In the genomic region with DNA sequence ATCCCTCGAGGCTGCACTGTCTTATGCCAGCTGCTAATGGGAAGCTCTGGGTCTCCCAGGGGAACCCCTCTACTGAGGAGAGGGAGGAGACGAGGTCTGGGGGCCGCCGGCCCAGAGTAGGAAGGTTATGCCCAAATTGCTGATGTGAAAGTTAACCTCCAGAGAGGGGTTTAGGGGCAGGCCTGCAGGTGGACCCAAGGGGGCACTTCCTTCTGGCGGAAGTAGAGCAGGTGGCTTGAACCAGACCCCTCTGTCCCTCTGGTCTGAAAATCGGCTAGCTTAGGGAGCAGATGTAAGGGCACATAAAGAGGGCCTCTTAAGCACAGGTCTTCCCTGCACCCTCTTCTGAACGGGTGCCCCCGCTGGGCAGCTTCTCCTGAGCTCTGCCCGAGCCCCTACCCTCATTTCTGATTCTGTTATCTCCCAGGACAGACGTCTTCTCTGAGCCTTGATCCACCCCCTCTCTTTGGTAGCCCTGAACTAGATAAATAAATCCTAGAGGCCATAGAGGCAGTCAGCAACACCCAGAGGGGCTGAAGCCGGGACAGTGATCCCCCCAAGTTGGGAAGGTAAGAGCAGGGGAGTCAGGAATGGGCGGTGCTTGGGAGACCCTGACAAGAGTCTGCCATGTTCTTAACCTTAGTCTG, we compare ENCODE assay signal across 7 mouse cellular contexts. TPM values are rescaled to one million over a fixed set of nuclear protein-coding genes. Genes with fewer than 3 reads are reported as not detected.
A peak's percentile ranks its signal among the peaks of the same experiment; 100 is the strongest.
DNase-seq lines count a peak whose midpoint lies in the region; ATAC-seq and TF ChIP-seq lines count a peak whose summit lies in the region.

No protein-coding gene starts in this region.

- no peak for TF ChIP-seq POLR2A in liver, adult 2 months (IDR thresholded peaks at IDR 0.05; ENCODE audit: extremely low read depth, insufficient read depth, low read length)

- H3K4me1 ChIP-seq in liver, adult 2 months (ENCODE audit: control insufficient read depth, insufficient read depth, low read length): peaks cover 16% of the 10 kb centered on the region
- peaks cover 95% of the 10 kb centered on the region for H3K4me1 ChIP-seq in embryonic facial prominence, embryonic 13.5 days
- H3K4me1 ChIP-seq in limb, embryonic 10.5 days: peaks cover 95% of the 10 kb centered on the region
- peaks cover 77% of the 10 kb centered on the region for H3K4me1 ChIP-seq in neural tube, embryonic 14.5 days (ENCODE audit: control insufficient read depth, insufficient read depth, low read length)

- no peaks in the 10 kb centered on the region for H3K36me3 ChIP-seq in liver, adult 2 months (ENCODE audit: control insufficient read depth, insufficient read depth, low read length)
- H3K36me3 ChIP-seq in embryonic facial prominence, embryonic 13.5 days: 0 out of 2 replicates have a peak, but pooled peaks cover 9% of the 10 kb centered on the region
- H3K36me3 ChIP-seq in limb, embryonic 10.5 days: peaks cover 18% of the 10 kb centered on the region
- H3K36me3 ChIP-seq in neural tube, embryonic 14.5 days (ENCODE audit: control insufficient read depth, insufficient read depth, low read length): no peaks in the 10 kb centered on the region

- no peak for TF ChIP-seq CTCF in liver, adult 2 months (IDR thresholded peaks at IDR 0.05; ENCODE audit: low read depth, low read length)

- no peak for ATAC-seq in embryonic facial prominence, embryonic 13.5 days (ENCODE audit: insufficient number of reproducible peaks, insufficient read depth, low FRiP score, low TSS enrichment, low read depth)
- ATAC-seq in neural tube, embryonic 14.5 days (ENCODE audit: low read depth): no peak
- no peak for ATAC-seq in activated CD4-positive, CD25-positive, alpha-beta regulatory T cell, adult 4 months

- H3K9ac ChIP-seq in liver, adult 2 months (ENCODE audit: low read depth, low read length): peak overlapping the region; percentile 27; the same call in 1 of the 2 replicates
- peak overlapping the region; percentile 64 for H3K9ac ChIP-seq in embryonic facial prominence, embryonic 13.5 days
- 0 out of 2 replicates have a peak overlapping the region, but pooled peaks have one; percentile 12 for H3K9ac ChIP-seq in neural tube, embryonic 14.5 days (replicated peaks; ENCODE audit: low read depth, low read length)

- DNase-seq in liver, adult 2 months (ENCODE audit: extremely low read depth, low read depth, low spot score): no peak
- no peak for DNase-seq in liver
- no peak for DNase-seq in limb, embryonic 10.5 days (ENCODE audit: low spot score)
- no peak for DNase-seq in cerebellum, postnatal 14 days

- H3K4me2 ChIP-seq in embryonic facial prominence, embryonic 13.5 days: peak overlapping the region; percentile 65
- peak overlapping the region; percentile 9; the same call in 1 of the 2 replicates for H3K4me2 ChIP-seq in neural tube, embryonic 14.5 days (ENCODE audit: low read depth, low read length)

- peak overlapping the region; percentile 22 for H3K27ac ChIP-seq in liver, adult 2 months (replicated peaks; ENCODE audit: insufficient read depth, low read depth, low read length)
- peak overlapping the region; percentile 90 for H3K27ac ChIP-seq in embryonic facial prominence, embryonic 13.5 days
- peak overlapping the region; percentile 72 for H3K27ac ChIP-seq in limb, embryonic 10.5 days
- H3K27ac ChIP-seq in neural tube, embryonic 14.5 days (ENCODE audit: low read depth, low read length): no peak overlapping the region

- H3K4me3 ChIP-seq in liver, adult 2 months (ENCODE audit: insufficient read depth, low read depth, low read length): no peak overlapping the region
- H3K4me3 ChIP-seq in embryonic facial prominence, embryonic 13.5 days: peak overlapping the region; percentile 34
- peak overlapping the region; percentile 39; the same call in 1 of the 2 replicates for H3K4me3 ChIP-seq in limb, embryonic 10.5 days
- H3K4me3 ChIP-seq in neural tube, embryonic 14.5 days (ENCODE audit: low read depth, low read length): no peak overlapping the region

- H3K79me2 ChIP-seq in liver, adult 2 months (ENCODE audit: control insufficient read depth, insufficient read depth, low read length): peaks cover 8% of the 10 kb centered on the region; the same call in 1 of the 2 replicates

- WGBS in liver, adult 2 months: 65% methylated on average over 12 of the region's 12 CpGs
- 43% methylated on average over 12 of the region's 12 CpGs for WGBS in embryonic facial prominence, embryonic 13.5 days
- 51% methylated on average over 12 of the region's 12 CpGs for WGBS in limb, embryonic 10.5 days
- 39% methylated on average over 12 of the region's 12 CpGs for WGBS in neural tube, embryonic 14.5 days

- H3K27me3 ChIP-seq in liver, adult 2 months (ENCODE audit: control insufficient read depth, insufficient read depth, low read length): no peaks in the 10 kb centered on the region
- H3K27me3 ChIP-seq in embryonic facial prominence, embryonic 13.5 days: no peaks in the 10 kb centered on the region
- 0 out of 2 replicates have a peak, but pooled peaks cover 12% of the 10 kb centered on the region for H3K27me3 ChIP-seq in limb, embryonic 10.5 days (ENCODE audit: low read depth, poor library complexity, severe bottlenecking)
- H3K27me3 ChIP-seq in neural tube, embryonic 14.5 days (ENCODE audit: control insufficient read depth, insufficient read depth, low read length): no peaks in the 10 kb centered on the region

- H3K9me3 ChIP-seq in embryonic facial prominence, embryonic 13.5 days: no peaks in the 10 kb centered on the region
- H3K9me3 ChIP-seq in limb, embryonic 10.5 days (replicated peaks): no peaks in the 10 kb centered on the region
- no peaks in the 10 kb centered on the region for H3K9me3 ChIP-seq in neural tube, embryonic 14.5 days (ENCODE audit: control insufficient read depth, low read length)

RNA-seq across cellular contexts. Expression of gene Hdac7, which starts 18.2 kb away (rescaled TPM):
- total RNA-seq in liver, adult 2 months (2014; rRNA removed): 2.5 and 3.4 TPM in 2 replicates
- polyA plus RNA-seq in liver, adult 2 months (2012; rRNA removed): 5.9 and 9.5 TPM in 2 replicates
- polyA plus RNA-seq in embryonic facial prominence, embryonic 13.5 days (2015; fragmentation: Nextera tagmentation; extraction: Ambion mirVana): 32.4 and 37.1 TPM in 2 replicates
- 28.5 and 32.1 TPM in 2 replicates for polyA plus RNA-seq in limb, embryonic 10.5 days (2016; fragmentation: Nextera tagmentation; extraction: Ambion mirVana)
- polyA plus RNA-seq in neural tube, embryonic 14.5 days (2014; fragmentation: Nextera tagmentation; extraction: Ambion mirVana): 28.7 TPM in 2 replicates
- polyA plus RNA-seq in activated CD4-positive, CD25-positive, alpha-beta regulatory T cell, adult 4 months (2017; shearing (Covaris generic)): 10 to 100 TPM; 58.8 to 69.5 TPM

RNA-seq across cellular contexts. Expression of gene Slc48a1, which starts 47.7 kb away (rescaled TPM):
- total RNA-seq in liver, adult 2 months (2014; rRNA removed): 15.2 and 21.1 TPM in 2 replicates
- 54.9 and 58.6 TPM in 2 replicates for polyA plus RNA-seq in liver, adult 2 months (2012; rRNA removed)
- polyA plus RNA-seq in embryonic facial prominence, embryonic 13.5 days (2015; fragmentation: Nextera tagmentation; extraction: Ambion mirVana): 34.7 and 41.9 TPM in 2 replicates
- 17.0 and 23.5 TPM in 2 replicates for polyA plus RNA-seq in limb, embryonic 10.5 days (2016; fragmentation: Nextera tagmentation; extraction: Ambion mirVana)
- 94.5 and 104 TPM in 2 replicates for polyA plus RNA-seq in neural tube, embryonic 14.5 days (2014; fragmentation: Nextera tagmentation; extraction: Ambion mirVana)
- 10 to 100 TPM; 23.6 to 29.0 TPM for polyA plus RNA-seq in activated CD4-positive, CD25-positive, alpha-beta regulatory T cell, adult 4 months (2017; shearing (Covaris generic))

RNA-seq across cellular contexts. Expression of gene Rapgef3, which starts 58.3 kb away (rescaled TPM):
- 1.8 and 3.2 TPM in 2 replicates for total RNA-seq in liver, adult 2 months (2014; rRNA removed)
- 2.7 and 4.9 TPM in 2 replicates for polyA plus RNA-seq in liver, adult 2 months (2012; rRNA removed)
- polyA plus RNA-seq in embryonic facial prominence, embryonic 13.5 days (2015; fragmentation: Nextera tagmentation; extraction: Ambion mirVana): 7.1 and 9.3 TPM in 2 replicates
- polyA plus RNA-seq in limb, embryonic 10.5 days (2016; fragmentation: Nextera tagmentation; extraction: Ambion mirVana): 6.4 and 6.7 TPM in 2 replicates
- 6.7 and 9.5 TPM in 2 replicates for polyA plus RNA-seq in neural tube, embryonic 14.5 days (2014; fragmentation: Nextera tagmentation; extraction: Ambion mirVana)
- polyA plus RNA-seq in activated CD4-positive, CD25-positive, alpha-beta regulatory T cell, adult 4 months (2017; shearing (Covaris generic)): not detected

Comparison
In these comparisons a context has a peak if more than half of its experiments do, and no peak if none do; other contexts are left out.
1. H3K4me3 ChIP-seq: peak in embryonic facial prominence, embryonic 13.5 days (single experiment) and limb, embryonic 10.5 days (single experiment); none in liver, adult 2 months (single experiment) and neural tube, embryonic 14.5 days (single experiment).
2. H3K9ac ChIP-seq: peak in every context shown above with its lines; median percentile 64 in embryonic facial prominence, embryonic 13.5 days; 27 in liver, adult 2 months; 12 in neural tube, embryonic 14.5 days.